Mouse (Mus musculus) cerebellum, adult 8-10 months (tissue): ENCODE results near the gene Srrd.

Experiments
- DNase-seq: peaks from one replicate; pipeline ENCODE4 v3.0.0; 2022

Srrd gene

GRCm38 (mm10) chr5:112342463-112343204 lies at the start of gene Srrd, which contains the start of gene Hps4:
TSS of gene Srrd (minus strand) at chr5:112343040.
TSS of gene Hps4 (plus strand) at chr5:112343083.
- DNase-seq, result peak; percentile 91

- DNase-seq, result no peak
These were observed 49.0 kb upstream of the Srrd start for GRCm38 (mm10) chr5:112391676-112392323.

- DNase-seq, result no peak
These were observed 48.2 kb upstream of the Srrd start for GRCm38 (mm10) chr5:112391002-112391401.

- no peak for DNase-seq
These were observed 46.5 kb upstream of the Srrd start for GRCm38 (mm10) chr5:112389352-112389751.

- no peak for DNase-seq
These were observed 43.1 kb upstream of the Srrd start for GRCm38 (mm10) chr5:112385973-112386372.

GRCm38 (mm10) chr5:112384805-112385472 lies 42.1 kb upstream of the Srrd start:
- no peak for DNase-seq

- DNase-seq, result no peak
These were observed 39.9 kb upstream of the Srrd start for GRCm38 (mm10) chr5:112382641-112383330.

- DNase-seq, result no peak
These were observed 39.2 kb upstream of the Srrd start for GRCm38 (mm10) chr5:112382042-112382441.

GRCm38 (mm10) chr5:112381154-112381553 lies 38.3 kb upstream of the Srrd start:
- no peak for DNase-seq

- DNase-seq, result no peak
These were observed 35.9 kb upstream of the Srrd start for GRCm38 (mm10) chr5:112378716-112379115.

- no peak for DNase-seq
These were observed 34.5 kb upstream of the Srrd start for GRCm38 (mm10) chr5:112377380-112377779.

- DNase-seq, result no peak
These were observed 33.3 kb upstream of the Srrd start for GRCm38 (mm10) chr5:112376111-112376510.

- peak; percentile 51 for DNase-seq
These were observed 29.1 kb upstream of the Srrd start for GRCm38 (mm10) chr5:112371933-112372332.

- DNase-seq, result peak; percentile 44
These were observed 27.5 kb upstream of the Srrd start for GRCm38 (mm10) chr5:112370236-112370813.

- no peak for DNase-seq
These were observed 26.5 kb upstream of the Srrd start for GRCm38 (mm10) chr5:112369326-112369725.

- peak; percentile 91 for DNase-seq
These were observed 25.8 kb upstream of the Srrd start for GRCm38 (mm10) chr5:112368666-112369065.

- no peak for DNase-seq
These were observed 25.1 kb upstream of the Srrd start for GRCm38 (mm10) chr5:112367929-112368328.

GRCm38 (mm10) chr5:112367338-112367737 lies 24.5 kb upstream of the Srrd start:
- DNase-seq, result no peak

- no peak for DNase-seq
These were observed 24.0 kb upstream of the Srrd start for GRCm38 (mm10) chr5:112366879-112367278.

GRCm38 (mm10) chr5:112364184-112364797 lies 21.5 kb upstream of the Srrd start:
- DNase-seq, result no peak

GRCm38 (mm10) chr5:112360077-112360476 lies 17.2 kb upstream of the Srrd start:
- no peak for DNase-seq

- DNase-seq, result no peak
These were observed 16.7 kb upstream of the Srrd start for GRCm38 (mm10) chr5:112359520-112359919.
